Mouse (Mus musculus) midbrain, embryonic 10.5 days (tissue): Measurements from ENCODE around the gene Rab6a. TPM values are rescaled to one million over a fixed set of nuclear protein-coding genes. Genes with fewer than 3 reads are reported as not detected.

ENCODE experiments used
- polyA plus RNA-seq: library from polyadenylated mRNA; unstranded; fragments of >200 nt; fragmentation: Nextera tagmentation; extraction: Ambion mirVana; gene quantifications from 2 replicates; pipeline ENCODE4 v1.2.1, GENCODE M21; 2016

Rab6a gene
- polyA plus RNA-seq, 1 experiment from 2014 or later = 98.2 TPM

Other genes starting within 250 kb of the Rab6a start
- 30.7 and 32.8 TPM in 2 replicates for gene C2cd3, start 235.2 kb upstream of the Rab6a start, polyA plus RNA-seq
- gene Ppme1, start 235.1 kb upstream of the Rab6a start, polyA plus RNA-seq = 96.9 and 111 TPM in 2 replicates
- gene Ucp3, start 134.4 kb upstream of the Rab6a start, polyA plus RNA-seq = not detected in 2 replicates
- 81.4 and 93.1 TPM in 2 replicates for gene Ucp2, start 114.1 kb upstream of the Rab6a start, polyA plus RNA-seq
- 0.42 and 0.81 TPM in 2 replicates for gene Dnajb13, start 92.5 kb upstream of the Rab6a start, polyA plus RNA-seq
- 22.0 and 22.8 TPM in 2 replicates for gene Coa4, start 70.3 kb upstream of the Rab6a start, polyA plus RNA-seq
- 63.2 and 68.9 TPM in 2 replicates for gene Mrpl48, start 891 bp downstream of the Rab6a start, polyA plus RNA-seq
- 4.2 and 4.4 TPM in 2 replicates for gene Plekhb1, start 55.0 kb downstream of the Rab6a start, polyA plus RNA-seq
- 29.3 and 37.3 TPM in 2 replicates for gene Fam168a, start 99.2 kb downstream of the Rab6a start, polyA plus RNA-seq